Mouse (Mus musculus): ENCODE measurements around the gene Henmt1.

The Henmt1 gene

GRCm38 (mm10) chr3:108940001-108940633 is 444 bp downstream of the Henmt1 start, which contains the start of gene Gm9857:
Gene Gm9857 (minus strand): TSS chr3:108940445.
- DNase-seq (ENCODE audit: low spot score) = no peak

- no peak for DNase-seq (ENCODE audit: low spot score)
Observed at GRCm38 (mm10) chr3:108940996-108941395, 1.3 kb downstream of the Henmt1 start.

- DNase-seq (ENCODE audit: low spot score) = no peak
Observed at GRCm38 (mm10) chr3:108957976-108958375, 18.3 kb downstream of the Henmt1 start.

- no peak for DNase-seq (ENCODE audit: low spot score)
Observed at GRCm38 (mm10) chr3:108959680-108960295, 20.1 kb downstream of the Henmt1 start.

GRCm38 (mm10) chr3:108961226-108961625 is 21.6 kb downstream of the Henmt1 start:
- no peak for DNase-seq (ENCODE audit: low spot score)

GRCm38 (mm10) chr3:108961655-108962054 is 22.0 kb downstream of the Henmt1 start:
- no peak for DNase-seq (ENCODE audit: low spot score)

- no peak for DNase-seq (ENCODE audit: low spot score)
Observed at GRCm38 (mm10) chr3:108963278-108963677, 23.6 kb downstream of the Henmt1 start.

GRCm38 (mm10) chr3:108963776-108964175 is 24.1 kb downstream of the Henmt1 start:
- DNase-seq (ENCODE audit: low spot score) = no peak

- DNase-seq (ENCODE audit: low spot score) = no peak
Observed at GRCm38 (mm10) chr3:108964361-108965044, 24.8 kb downstream of the Henmt1 start.

GRCm38 (mm10) chr3:108966051-108966450 is 26.4 kb downstream of the Henmt1 start:
- no peak for DNase-seq (ENCODE audit: low spot score)

- no peak for DNase-seq (ENCODE audit: low spot score)
Observed at GRCm38 (mm10) chr3:108973980-108974660, 34.4 kb downstream of the Henmt1 start.

- DNase-seq (ENCODE audit: low spot score) = no peak
Observed at GRCm38 (mm10) chr3:108974920-108975485, 35.3 kb downstream of the Henmt1 start.

GRCm38 (mm10) chr3:108977340-108978030 is 37.8 kb downstream of the Henmt1 start:
- no peak for DNase-seq (ENCODE audit: low spot score)

GRCm38 (mm10) chr3:108981946-108982345 is 42.3 kb downstream of the Henmt1 start:
- no peak for DNase-seq (ENCODE audit: low spot score)

GRCm38 (mm10) chr3:108983989-108984388 is 44.3 kb downstream of the Henmt1 start:
- DNase-seq (ENCODE audit: low spot score) = no peak

- DNase-seq (ENCODE audit: low spot score) = no peak
Observed at GRCm38 (mm10) chr3:108986534-108986933, 46.9 kb downstream of the Henmt1 start.

GRCm38 (mm10) chr3:108987009-108987659 is 47.5 kb downstream of the Henmt1 start:
- DNase-seq (ENCODE audit: low spot score) = no peak

GRCm38 (mm10) chr3:108989971-108990548 is 50.4 kb downstream of the Henmt1 start:
- no peak for DNase-seq (ENCODE audit: low spot score)

GRCm38 (mm10) chr3:108994477-108994876 is 54.8 kb downstream of the Henmt1 start:
- no peak for DNase-seq (ENCODE audit: low spot score)

- DNase-seq (ENCODE audit: low spot score) = no peak
Observed at GRCm38 (mm10) chr3:108995379-108995778, 55.7 kb downstream of the Henmt1 start.

GRCm38 (mm10) chr3:108997284-108997683 is 57.6 kb downstream of the Henmt1 start:
- DNase-seq (ENCODE audit: low spot score) = no peak
